Mouse (Mus musculus) neural tube, embryonic 15.5 days (tissue): ENCODE results near the gene Tctn1. TPM values are rescaled to one million over a fixed set of nuclear protein-coding genes. Genes with fewer than 3 reads are reported as not detected.

Experiments
- ATAC-seq: fragments of 200-750 bp; cut with Nextera tagmentation; 2 replicates; pipeline ENCODE4 v1.8.0; 2017; ENCODE audit warnings: mild to moderate bottlenecking, moderate TSS enrichment, moderate library complexity; ENCODE audit not compliant: low FRiP score
- H3K27ac ChIP-seq: fragments of 300-500 bp; sonication (generic); replicated peaks from 2 replicates; pipeline ENCODE4 v1.5.1; 2015; ENCODE audit warnings: mild to moderate bottlenecking, inconsistent platforms
- H3K27me3 ChIP-seq: fragments of 300-500 bp; sonication (generic); replicated peaks from 2 replicates; pipeline ENCODE4 v1.6.1; 2015; ENCODE audit warnings: inconsistent platforms
- H3K36me3 ChIP-seq: fragments of 300-500 bp; sonication (generic); 2 replicates; pipeline ENCODE4 v1.6.1; 2015; ENCODE audit warnings: inconsistent platforms
- H3K4me1 ChIP-seq: fragments of 300-500 bp; sonication (generic); 2 replicates; pipeline ENCODE4 v1.6.1; 2015; ENCODE audit warnings: inconsistent platforms
- H3K4me2 ChIP-seq: fragments of 300-500 bp; sonication (generic); 2 replicates; pipeline ENCODE4 v1.6.1; 2015; ENCODE audit warnings: inconsistent platforms, mild to moderate bottlenecking, moderate library complexity
- H3K4me3 ChIP-seq: fragments of 300-500 bp; sonication (generic); replicated peaks from 2 replicates; pipeline ENCODE4 v1.5.1; 2015; ENCODE audit warnings: mild to moderate bottlenecking, inconsistent platforms
- H3K9ac ChIP-seq: fragments of 300-500 bp; sonication (generic); replicated peaks from 2 replicates; pipeline ENCODE4 v1.6.1; 2015; ENCODE audit warnings: mild to moderate bottlenecking, inconsistent platforms
- H3K9me3 ChIP-seq: fragments of 300-500 bp; sonication (generic); replicated peaks from 2 replicates; pipeline ENCODE4 v1.6.1; 2016; ENCODE audit warnings: inconsistent platforms
- WGBS: fragments of 180-500 bp; shearing (Covaris S2); methylation state at CpG from one replicate; pipeline ENCODE4 v1.1.7; 2015; ENCODE audit warnings: mixed read lengths; 5-methylcytosine and 5-hydroxymethylcytosine counted together
- polyA plus RNA-seq: library from polyadenylated mRNA; unstranded; fragments of >200 nt; fragmentation: Nextera tagmentation; extraction: Ambion mirVana; gene quantifications from 2 replicates; pipeline ENCODE4 v1.2.1, GENCODE M21; 2015

Tctn1 gene
- polyA plus RNA-seq, 1 experiment from 2014 or later: 5.8 TPM

DNA sequence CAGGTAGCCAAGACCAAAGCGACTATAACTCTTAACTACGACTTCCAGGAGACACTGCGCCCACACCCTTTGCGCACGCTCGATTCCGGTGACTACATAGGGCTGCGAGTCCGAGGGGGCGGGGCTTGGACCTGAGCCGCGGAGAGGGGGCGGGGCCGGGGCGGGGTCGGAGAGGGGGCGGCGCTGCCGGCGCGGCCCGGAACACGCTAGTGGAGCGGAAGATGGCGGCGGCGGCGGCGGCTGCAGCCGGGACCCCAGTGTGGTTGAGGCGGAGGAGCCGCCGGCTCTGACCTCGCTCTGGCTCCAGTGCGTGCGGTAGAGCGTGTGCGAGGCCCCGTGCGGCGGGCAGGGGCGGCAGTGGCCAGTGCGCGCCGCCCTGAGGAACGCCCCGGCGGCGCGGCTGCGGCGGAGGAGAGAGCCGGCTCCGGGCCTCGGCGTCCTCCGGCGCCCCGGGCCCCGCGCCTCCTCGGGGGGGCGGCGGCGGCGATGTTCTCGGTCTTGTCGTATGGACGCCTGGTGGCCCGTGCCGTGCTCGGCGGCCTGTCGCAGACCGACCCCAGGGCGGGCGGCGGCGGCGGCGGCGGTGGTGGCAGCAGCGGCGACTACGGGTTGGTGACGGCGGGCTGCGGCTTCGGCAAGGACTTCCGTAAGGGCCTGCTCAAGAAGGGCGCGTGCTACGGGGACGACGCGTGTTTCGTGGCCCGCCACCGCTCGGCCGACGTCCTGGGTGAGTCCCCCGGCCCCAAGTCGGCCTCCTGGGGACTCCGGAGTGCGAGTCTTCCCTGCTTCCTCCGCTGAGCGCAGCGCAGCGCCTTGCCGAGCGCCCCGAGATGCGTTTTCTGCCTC, 20.1 kb upstream of the Tctn1 start, which contains the start of gene Pptc7:
Gene Pptc7, plus strand, starts transcription at position 183 of the 846 bp plus-strand sequence.
- Histone ChIP-seq H3K9ac (peak within 1 kb of the TSS; percentile 93), H3K27me3 (no peaks in the 10 kb centered on the region; the same call in 1 of the 2 replicates), H3K4me2 (peak within 1 kb of the TSS; percentile 94), H3K36me3 (0 out of 2 replicates have a peak, but pooled peaks cover 4% of the 10 kb centered on the region), H3K9me3 (no peaks in the 10 kb centered on the region), H3K27ac (peak within 1 kb of the TSS; percentile 93), H3K4me3 (peak within 1 kb of the TSS; percentile 91), H3K4me1 (peaks cover 32% of the 10 kb centered on the region)
- under 1% methylated on average over 83 of the region's 114 CpGs for WGBS
- ATAC-seq: peak; percentile 96

DNA sequence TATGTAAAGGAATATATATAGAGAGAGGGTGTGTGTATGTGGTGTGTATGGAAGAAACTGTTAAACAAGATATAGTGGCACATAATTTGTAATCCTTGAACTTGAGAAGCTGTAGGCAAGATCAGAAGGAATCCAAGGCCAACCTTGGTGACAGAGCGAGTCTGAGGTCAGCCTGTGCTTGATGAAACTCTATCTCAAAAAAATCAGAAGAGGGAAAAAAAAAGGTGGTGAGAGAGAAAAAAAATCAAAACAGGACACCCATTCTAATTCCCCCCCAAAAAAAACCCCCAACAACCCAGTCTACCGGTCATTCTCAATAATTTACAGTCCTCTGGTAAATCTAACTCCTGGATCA, 19.5 kb upstream of the Tctn1 start:
- H3K27me3 ChIP-seq: no peaks in the 10 kb centered on the region; the same call in 1 of the 2 replicates
- ATAC-seq: no peak
- H3K9ac ChIP-seq: no peak overlapping the region
- no peak overlapping the region for H3K27ac ChIP-seq
- WGBS: 19% methylated on average over 2 of the region's 2 CpGs
- no peaks in the 10 kb centered on the region for H3K9me3 ChIP-seq
- H3K4me2 ChIP-seq: peak overlapping the region; percentile 94
- H3K36me3 ChIP-seq: 0 out of 2 replicates have a peak, but pooled peaks cover 4% of the 10 kb centered on the region
- H3K4me3 ChIP-seq: peak overlapping the region; percentile 91
- H3K4me1 ChIP-seq: peaks cover 32% of the 10 kb centered on the region

DNA sequence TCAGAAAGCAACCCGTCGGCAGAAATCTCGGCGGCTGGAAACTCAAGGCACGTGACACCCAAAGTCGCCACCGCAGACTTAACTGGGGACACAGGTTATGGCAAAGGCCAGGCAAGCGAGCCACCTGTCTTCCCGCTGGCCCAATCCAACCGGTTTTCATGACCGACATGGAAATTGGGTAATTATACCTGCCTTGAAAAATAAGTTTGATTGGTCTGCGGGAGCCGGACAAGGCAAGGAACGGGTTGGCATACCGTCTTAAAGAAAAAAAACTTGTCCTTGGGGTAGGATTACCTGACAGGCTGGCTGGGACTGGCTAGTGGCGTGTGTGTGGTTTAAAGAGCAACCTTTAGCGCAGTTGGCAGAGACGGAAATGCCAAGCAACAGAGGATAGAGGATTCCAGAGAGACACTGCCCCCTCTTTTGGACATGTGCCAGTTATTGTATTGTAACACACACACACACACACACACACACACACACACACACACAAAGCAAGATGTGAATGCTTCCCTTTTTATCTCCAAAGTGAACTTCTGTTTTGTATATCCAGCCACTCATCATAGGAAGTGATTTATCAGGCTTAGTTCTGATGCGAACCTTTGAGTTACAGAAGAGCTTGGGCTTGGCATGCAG, 16.7 kb upstream of the Tctn1 start:
- Histone ChIP-seq H3K4me2 (peak overlapping the region; percentile 20; the same call in 1 of the 2 replicates), H3K9me3 (no peaks in the 10 kb centered on the region), H3K36me3 (no peaks in the 10 kb centered on the region), H3K4me3 (no peak overlapping the region), H3K9ac (no peak overlapping the region), H3K27me3 (no peaks in the 10 kb centered on the region; the same call in 1 of the 2 replicates), H3K27ac (no peak overlapping the region), H3K4me1 (peaks cover 14% of the 10 kb centered on the region)
- WGBS: 47% methylated on average over 19 of the region's 19 CpGs
- no peak for ATAC-seq

DNA sequence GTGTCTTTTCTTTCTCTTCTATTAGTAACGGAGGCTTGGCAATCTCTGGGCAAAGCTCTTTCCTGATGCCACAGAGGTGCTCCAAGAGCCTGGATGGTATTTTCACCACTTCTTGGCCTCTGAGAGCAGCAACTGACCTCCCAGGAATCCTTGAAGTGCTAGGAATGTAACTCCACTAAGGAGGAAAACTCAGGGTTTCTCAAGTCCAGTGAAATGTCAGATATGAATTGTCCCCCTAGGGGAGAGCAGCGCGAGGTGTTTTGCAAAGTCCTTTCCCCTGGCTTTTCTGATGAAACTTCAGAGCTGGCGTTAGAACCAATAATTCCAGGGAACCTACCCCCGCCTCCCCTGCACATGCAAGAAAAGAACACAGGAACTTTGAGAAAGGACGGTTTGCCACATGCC, 16.2 kb upstream of the Tctn1 start:
- H3K4me1 ChIP-seq: peaks cover 9% of the 10 kb centered on the region
- H3K27ac ChIP-seq: no peak overlapping the region
- H3K9me3 ChIP-seq: no peaks in the 10 kb centered on the region
- no peaks in the 10 kb centered on the region for H3K36me3 ChIP-seq
- WGBS: 47% methylated on average over 6 of the region's 6 CpGs
- H3K4me3 ChIP-seq: no peak overlapping the region
- no peak overlapping the region for H3K9ac ChIP-seq
- ATAC-seq: no peak
- H3K4me2 ChIP-seq: 0 out of 2 replicates have a peak overlapping the region, but pooled peaks have one; percentile 20
- H3K27me3 ChIP-seq: no peaks in the 10 kb centered on the region; the same call in 1 of the 2 replicates

DNA sequence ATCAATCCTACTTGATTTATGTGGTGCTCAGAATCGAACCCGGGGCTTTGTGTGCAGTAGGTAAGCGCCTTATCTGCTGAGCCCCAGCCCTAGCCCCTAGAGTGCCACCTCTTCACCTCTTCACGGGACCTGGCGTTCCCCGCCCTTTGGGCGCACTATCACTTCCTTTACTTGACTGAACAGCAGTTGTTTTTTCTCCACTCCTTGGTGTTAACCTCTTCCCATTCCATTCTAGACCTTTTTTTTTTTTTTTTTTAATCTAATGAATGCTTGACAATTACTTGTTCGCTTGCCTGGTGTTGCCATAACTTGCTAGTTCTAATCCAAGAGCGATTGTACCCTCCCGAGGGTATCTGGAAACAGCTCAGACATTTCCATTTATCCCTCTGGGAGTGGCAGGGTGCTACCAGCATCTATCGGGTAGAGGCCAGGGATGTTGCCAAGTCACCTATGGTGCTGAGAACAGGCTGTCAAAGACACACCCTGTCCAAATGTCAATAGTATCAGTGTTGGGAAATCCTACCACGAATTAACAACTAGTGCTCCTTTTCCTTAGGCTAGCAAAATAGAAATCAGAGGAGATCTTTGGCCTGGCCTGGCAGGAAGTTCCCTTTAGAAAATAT, 15.7 kb upstream of the Tctn1 start:
- no peak for ATAC-seq
- H3K9me3 ChIP-seq: no peaks in the 10 kb centered on the region
- H3K36me3 ChIP-seq: no peaks in the 10 kb centered on the region
- no peaks in the 10 kb centered on the region; the same call in 1 of the 2 replicates for H3K27me3 ChIP-seq
- no peak overlapping the region for H3K27ac ChIP-seq
- H3K4me1 ChIP-seq: peaks cover 5% of the 10 kb centered on the region
- no peak overlapping the region for H3K9ac ChIP-seq
- 87% methylated on average over 12 of the region's 12 CpGs for WGBS
- no peak overlapping the region for H3K4me3 ChIP-seq
- H3K4me2 ChIP-seq: no peak overlapping the region

DNA sequence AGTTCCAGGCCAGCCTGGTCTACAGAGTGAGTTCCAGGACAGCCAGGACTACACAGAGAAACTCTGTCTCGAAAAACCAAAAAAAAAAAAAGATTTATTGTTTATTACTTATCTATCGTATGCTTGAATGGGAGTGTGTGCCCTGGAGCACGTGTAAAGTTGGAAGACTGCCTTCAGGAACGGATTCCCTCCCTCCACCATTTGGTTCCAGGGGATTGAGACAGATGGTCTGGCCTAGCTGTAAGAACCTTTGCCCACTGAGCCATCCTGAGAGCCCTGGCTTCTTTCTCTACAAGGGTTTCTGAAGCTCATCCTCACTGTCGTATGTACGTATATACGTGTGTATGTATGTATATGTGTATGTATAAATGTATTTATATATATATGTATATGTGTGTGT, 14.7 kb upstream of the Tctn1 start:
- H3K4me2 ChIP-seq: no peak overlapping the region
- H3K9ac ChIP-seq: no peak overlapping the region
- WGBS: 78% methylated on average over 7 of the region's 7 CpGs
- no peaks in the 10 kb centered on the region for H3K9me3 ChIP-seq
- no peak overlapping the region for H3K4me3 ChIP-seq
- peaks cover 5% of the 10 kb centered on the region for H3K4me1 ChIP-seq
- no peak overlapping the region for H3K27ac ChIP-seq
- no peaks in the 10 kb centered on the region for H3K36me3 ChIP-seq
- no peaks in the 10 kb centered on the region; the same call in 1 of the 2 replicates for H3K27me3 ChIP-seq
- ATAC-seq: no peak

DNA sequence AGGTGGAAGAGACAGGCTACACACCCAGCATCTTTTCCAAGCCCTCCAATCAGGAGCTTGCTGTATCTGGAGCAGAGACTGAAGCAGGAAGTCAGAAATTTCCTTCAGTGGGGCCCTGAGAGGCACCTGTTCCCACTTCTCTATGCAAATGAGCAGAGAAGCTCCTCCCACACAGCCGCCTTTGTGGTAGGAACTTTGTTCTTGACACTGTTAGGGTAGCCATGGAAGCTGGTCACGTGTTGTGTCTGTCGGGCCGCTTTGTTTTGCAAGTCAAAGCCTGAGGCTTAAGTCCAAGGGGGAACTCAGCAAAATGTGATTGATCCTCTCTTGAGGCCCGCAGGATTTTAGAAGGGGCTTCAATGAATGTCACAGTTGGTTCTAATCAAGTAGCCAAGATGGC, 10.5 kb upstream of the Tctn1 start:
- Histone ChIP-seq H3K4me2 (no peak overlapping the region), H3K9me3 (no peaks in the 10 kb centered on the region), H3K4me1 (no peaks in the 10 kb centered on the region), H3K4me3 (no peak overlapping the region), H3K36me3 (no peaks in the 10 kb centered on the region), H3K27ac (no peak overlapping the region), H3K9ac (no peak overlapping the region), H3K27me3 (no peaks in the 10 kb centered on the region; the same call in 1 of the 2 replicates)
- ATAC-seq: no peak
- 28% methylated on average over 5 of the region's 5 CpGs for WGBS

DNA sequence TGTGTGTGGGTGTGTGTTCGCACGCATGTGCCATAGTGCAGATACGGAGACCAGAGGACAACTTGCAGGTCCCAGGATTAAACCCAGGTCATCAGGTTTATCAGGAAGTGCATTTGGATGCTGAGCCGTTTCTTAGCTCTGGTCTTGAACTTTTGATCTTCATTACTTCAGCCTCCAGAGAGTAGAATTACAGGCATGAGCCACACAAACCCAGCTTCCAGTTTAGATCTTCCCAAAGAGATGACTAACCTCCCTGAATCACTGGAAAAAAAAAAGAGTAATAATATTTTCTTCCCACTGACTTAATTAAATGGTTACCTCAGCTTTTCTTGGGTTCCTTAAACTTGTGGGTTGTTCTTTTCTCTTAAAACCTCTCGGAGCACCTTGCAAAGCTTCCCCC, 8.6 kb upstream of the Tctn1 start:
- Histone ChIP-seq H3K9me3 (no peaks in the 10 kb centered on the region), H3K4me2 (no peak overlapping the region), H3K4me1 (no peaks in the 10 kb centered on the region), H3K4me3 (no peak overlapping the region), H3K27me3 (no peaks in the 10 kb centered on the region), H3K36me3 (no peaks in the 10 kb centered on the region), H3K9ac (no peak overlapping the region), H3K27ac (no peak overlapping the region)
- no peak for ATAC-seq
- WGBS: 91% methylated on average over 5 of the region's 5 CpGs

DNA sequence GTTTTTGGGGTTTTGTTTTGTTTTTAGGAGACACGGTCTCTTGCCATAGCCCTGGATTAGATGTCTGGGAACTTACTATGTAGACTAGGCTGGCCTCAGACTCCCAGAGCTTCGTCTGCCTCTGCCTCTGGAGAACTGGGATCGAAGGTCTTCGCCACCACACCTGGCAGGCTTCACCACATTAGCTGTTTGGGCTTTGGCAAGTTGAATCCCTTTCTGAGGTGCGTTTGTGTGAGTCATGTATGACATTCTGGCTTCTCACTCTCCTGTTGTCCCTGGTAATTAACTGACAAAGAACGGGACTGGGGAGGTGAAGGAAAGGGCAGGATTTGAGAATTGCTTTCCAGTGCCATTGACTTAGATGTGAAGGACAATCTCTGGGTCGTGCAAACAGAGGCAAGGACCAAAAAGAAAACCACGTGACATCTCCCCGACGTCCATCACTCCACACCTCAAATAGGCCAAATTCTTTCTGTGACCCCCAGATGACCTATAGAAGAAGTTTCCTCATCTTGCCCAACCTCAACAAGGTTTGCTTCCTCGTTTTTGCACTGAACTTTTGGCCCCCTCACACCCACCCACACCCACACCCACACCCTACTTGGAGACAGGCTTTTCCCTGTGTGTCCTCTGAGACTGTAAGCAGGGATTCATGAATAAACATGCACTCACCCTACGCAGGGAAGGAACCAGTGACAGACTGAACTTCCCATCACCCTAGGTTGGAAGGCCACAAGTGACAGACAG, 4.8 kb upstream of the Tctn1 start:
- no peak overlapping the region for H3K4me3 ChIP-seq
- no peak overlapping the region for H3K4me2 ChIP-seq
- WGBS: 71% methylated on average over 12 of the region's 12 CpGs
- H3K9me3 ChIP-seq: no peaks in the 10 kb centered on the region
- no peak for ATAC-seq
- H3K9ac ChIP-seq: no peak overlapping the region
- H3K27ac ChIP-seq: no peak overlapping the region
- H3K4me1 ChIP-seq: peaks cover 3% of the 10 kb centered on the region; the same call in 1 of the 2 replicates
- no peaks in the 10 kb centered on the region for H3K27me3 ChIP-seq
- H3K36me3 ChIP-seq: no peaks in the 10 kb centered on the region

DNA sequence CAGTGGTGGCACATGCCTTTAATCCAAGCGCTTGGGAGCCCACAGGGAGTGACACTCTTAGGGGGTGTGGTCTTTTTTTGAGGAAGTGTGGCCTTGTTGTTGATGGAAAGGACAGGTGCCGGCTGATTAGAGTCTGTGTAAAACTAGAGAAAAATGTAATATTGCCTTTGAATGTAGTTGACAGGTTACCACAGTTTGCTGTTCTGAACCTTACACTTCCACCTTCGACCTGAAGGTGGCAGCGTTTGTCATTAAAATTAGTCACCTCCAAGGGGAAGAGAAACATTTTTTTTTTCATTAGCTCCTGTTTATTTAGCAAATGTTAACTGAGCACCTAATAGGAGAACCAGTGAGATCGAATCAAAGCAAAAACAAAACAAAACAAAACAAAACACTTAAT, 3.6 kb upstream of the Tctn1 start:
- Histone ChIP-seq H3K9me3 (no peaks in the 10 kb centered on the region), H3K4me3 (no peak overlapping the region), H3K9ac (no peak overlapping the region), H3K4me1 (peaks cover 12% of the 10 kb centered on the region), H3K27me3 (no peaks in the 10 kb centered on the region), H3K27ac (no peak overlapping the region), H3K36me3 (no peaks in the 10 kb centered on the region), H3K4me2 (no peak overlapping the region)
- 29% methylated on average over 5 of the region's 5 CpGs for WGBS
- no peak for ATAC-seq

DNA sequence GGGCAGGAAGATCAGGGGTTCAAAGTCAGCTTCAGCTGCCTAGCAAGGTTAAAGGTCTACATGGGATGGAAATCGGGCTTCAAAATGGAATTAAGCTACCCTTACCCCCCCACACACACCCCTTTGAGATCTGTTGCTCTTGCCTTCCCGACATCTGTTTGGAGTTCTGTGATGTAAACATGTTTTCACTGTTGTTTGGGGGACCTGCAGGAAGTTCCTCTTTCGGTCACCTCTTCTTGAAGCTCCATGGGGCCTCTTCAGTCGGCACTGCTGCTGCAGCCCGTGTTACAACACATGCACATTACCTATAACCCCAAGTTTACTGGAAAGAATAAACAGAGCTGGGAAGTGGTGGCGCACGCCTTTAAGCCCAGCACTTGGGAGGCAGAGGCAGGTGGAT, 2.9 kb upstream of the Tctn1 start:
- Histone ChIP-seq H3K27ac (no peak overlapping the region), H3K27me3 (no peaks in the 10 kb centered on the region), H3K4me2 (no peak overlapping the region), H3K9me3 (no peaks in the 10 kb centered on the region), H3K4me3 (no peak overlapping the region), H3K9ac (no peak overlapping the region), H3K4me1 (peaks cover 15% of the 10 kb centered on the region), H3K36me3 (no peaks in the 10 kb centered on the region)
- 82% methylated on average over 7 of the region's 7 CpGs for WGBS
- no peak for ATAC-seq
